Mouse (Mus musculus): ENCODE results near the gene Tmsb15b1. TPM values are rescaled to one million over a fixed set of nuclear protein-coding genes. Genes with fewer than 3 reads are reported as not detected.
"Not testable (repeated sequence)": the region's sequence is repeated elsewhere in the genome, so short reads cannot be mapped to it uniquely, and the experiment has no call there.

Gene Tmsb15b1
- 1 to 10 TPM; 5.1 to 9.4 TPM for total RNA-seq (2021)
- long read RNA-seq, experiment 1, transcript Tmsb15b1-201 (3 exons, 439 nt) = major isoform, 9 of 17 reads
- long read RNA-seq, experiment 1, partial matches to known transcripts = 0 of 17 reads
- long read RNA-seq, experiment 1, other reads (novel, unspliced or antisense) = 8 of 17 reads
- long read RNA-seq, experiment 2, partial matches to known transcripts = 0 of 2 reads
- long read RNA-seq, experiment 2, other reads (novel, unspliced or antisense) = 2 of 2 reads

GRCm38 (mm10) chrX:136976424-136977084 lies at the start of gene Tmsb15b1, which contains the start of gene Tmsb15l:
Gene Tmsb15b1 (minus strand): TSS chrX:136976874.
Gene Tmsb15l (minus strand): TSS chrX:136976869.
- peak in 1 of 2 experiments; percentile 14 for DNase-seq (ENCODE audit: low spot score in 2 of 2)

- peak in 1 of 2 experiments; percentile 21 for DNase-seq (ENCODE audit: low spot score in 2 of 2)
These were observed 42.6 kb upstream of the Tmsb15b1 start for GRCm38 (mm10) chrX:137019310-137019709.

GRCm38 (mm10) chrX:137017668-137018067 lies 41.0 kb upstream of the Tmsb15b1 start:
- DNase-seq (ENCODE audit: low spot score in 2 of 2) = no peak

- DNase-seq (ENCODE audit: low spot score in 2 of 2) = peak in 1 of 2 experiments; percentile 4
These were observed 38.5 kb upstream of the Tmsb15b1 start for GRCm38 (mm10) chrX:137015099-137015709.

- DNase-seq (ENCODE audit: low spot score in 2 of 2) = no peak
These were observed 19.6 kb upstream of the Tmsb15b1 start for GRCm38 (mm10) chrX:136996256-136996655.

GRCm38 (mm10) chrX:136993641-136994040 lies 17.0 kb upstream of the Tmsb15b1 start:
- no peak for DNase-seq (ENCODE audit: low spot score in 2 of 2)

- peak in 1 of 2 experiments; percentile 7 for DNase-seq (ENCODE audit: low spot score in 2 of 2)
These were observed 16.4 kb upstream of the Tmsb15b1 start, which contains the start of gene Zcchc18 for GRCm38 (mm10) chrX:136992978-136993547. Gene Zcchc18 (plus strand): TSS chrX:136993155.

GRCm38 (mm10) chrX:136992191-136992965 lies 15.7 kb upstream of the Tmsb15b1 start:
- no peak for DNase-seq (ENCODE audit: low spot score in 2 of 2)

- no peak for DNase-seq (ENCODE audit: low spot score in 2 of 2)
These were observed 14.6 kb upstream of the Tmsb15b1 start for GRCm38 (mm10) chrX:136991274-136991673.

GRCm38 (mm10) chrX:136986039-136986438 lies 9.4 kb upstream of the Tmsb15b1 start:
- no peak for DNase-seq (ENCODE audit: low spot score in 2 of 2)

- no peak for DNase-seq (ENCODE audit: low spot score in 2 of 2)
These were observed 1.9 kb upstream of the Tmsb15b1 start for GRCm38 (mm10) chrX:136978616-136979015.

- not testable (repeated sequence) for DNase-seq (ENCODE audit: low spot score in 2 of 2)
These were observed 1.3 kb downstream of the Tmsb15b1 start, which contains the start of gene Tmsb15b2 for GRCm38 (mm10) chrX:136975397-136975796. Gene Tmsb15b2 (minus strand): TSS chrX:136975497.

- DNase-seq (ENCODE audit: low spot score in 2 of 2) = no peak
These were observed 17.0 kb downstream of the Tmsb15b1 start for GRCm38 (mm10) chrX:136959688-136960087.

GRCm38 (mm10) chrX:136958300-136958699 lies 18.4 kb downstream of the Tmsb15b1 start:
- DNase-seq (ENCODE audit: low spot score in 2 of 2) = not testable (repeated sequence)

- peak in 1 of 2 experiments; percentile 8 for DNase-seq (ENCODE audit: low spot score in 2 of 2)
These were observed 18.9 kb downstream of the Tmsb15b1 start for GRCm38 (mm10) chrX:136957583-136958279.

- no peak for DNase-seq (ENCODE audit: low spot score in 2 of 2)
These were observed 38.7 kb downstream of the Tmsb15b1 start for GRCm38 (mm10) chrX:136937985-136938384.

- DNase-seq (ENCODE audit: low spot score in 2 of 2) = no peak
These were observed 49.6 kb downstream of the Tmsb15b1 start, which contains the start of gene H2bfm for GRCm38 (mm10) chrX:136927031-136927430. Gene H2bfm (plus strand): TSS chrX:136927325.

- no peak for DNase-seq (ENCODE audit: low spot score in 2 of 2)
These were observed 50.8 kb downstream of the Tmsb15b1 start for GRCm38 (mm10) chrX:136925863-136926262.

Data from adrenal gland, postnatal 4 days (tissue).